Mouse (Mus musculus) right cerebral cortex, adult 18-20 months (tissue): ENCODE measurements around the gene Gm11564.
"Not testable (repeated sequence)": the region's sequence is repeated elsewhere in the genome, so short reads cannot be mapped to it uniquely, and the experiment has no call there.

ENCODE experiments used
- DNase-seq: peaks from one replicate; pipeline ENCODE4 v3.0.0; 2022; ENCODE audit warnings: mixed read lengths

Gene Gm11564

GRCm38 (mm10) chr11:99815566-99815965 lies at the start of gene Gm11564:
TSS of gene Gm11564 (minus strand) at chr11:99815666.
- not testable (repeated sequence) for DNase-seq

DNA sequence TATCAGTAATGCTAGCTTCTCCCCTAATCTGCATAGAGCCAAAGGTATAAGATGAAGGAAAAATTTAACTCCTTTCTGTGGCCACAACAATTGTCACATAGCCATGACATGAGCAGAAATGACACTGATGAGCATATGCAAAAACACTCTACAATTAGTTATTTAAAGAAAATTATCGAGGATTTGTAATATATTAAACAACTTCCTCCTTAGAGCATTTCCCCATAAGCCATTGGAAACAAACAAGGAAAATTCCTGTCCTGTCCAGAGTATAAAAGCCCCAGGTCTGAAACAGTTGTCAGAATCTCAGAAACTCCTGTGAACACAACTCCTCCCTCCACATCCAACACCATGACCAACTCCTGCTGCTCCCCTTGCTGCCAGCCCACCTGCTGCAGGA lies 48.7 kb upstream of the Gm11564 start, which contains the start of gene Gm11559:
TSS of gene Gm11559 (plus strand) at position 301 of the 400 bp plus-strand sequence.
- not testable (repeated sequence) for DNase-seq

DNA sequence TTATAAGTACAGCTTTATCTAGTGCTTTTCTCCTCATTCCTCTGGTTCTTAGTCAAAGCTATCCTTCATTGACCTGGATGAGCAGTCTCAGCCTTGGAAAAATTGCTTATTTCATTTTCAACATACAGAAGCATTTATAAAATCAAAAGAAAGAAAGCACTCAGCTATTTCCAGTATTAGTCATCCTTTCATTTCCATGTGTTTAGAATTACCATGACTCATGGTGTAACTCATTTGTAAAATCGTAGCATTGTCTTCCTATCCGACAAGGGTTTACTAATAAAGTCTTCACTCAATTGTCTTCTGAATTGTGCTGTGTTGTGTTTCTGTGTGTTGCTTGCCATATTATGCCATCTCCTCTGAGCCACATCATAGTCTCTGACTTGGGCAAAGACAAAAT lies 43.3 kb upstream of the Gm11564 start:
- no peak for DNase-seq

DNA sequence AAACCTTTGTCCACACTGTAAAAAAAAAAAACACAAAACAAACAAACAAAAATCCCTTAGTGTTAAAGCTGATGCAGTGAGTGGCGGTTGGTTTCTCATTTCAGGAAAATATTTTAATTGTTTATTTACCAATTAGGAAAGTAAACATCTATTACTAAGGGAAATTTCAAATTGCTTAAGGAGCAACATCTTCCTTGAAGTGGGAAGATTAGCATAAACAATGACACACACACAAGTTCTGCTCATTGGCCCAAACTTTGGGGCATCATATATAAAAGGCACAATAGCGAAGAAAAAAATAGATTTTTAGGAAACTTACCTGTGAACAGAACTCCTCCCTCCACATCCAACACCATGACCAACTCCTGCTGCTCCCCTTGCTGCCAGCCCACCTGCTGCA lies 42.2 kb upstream of the Gm11564 start, which contains the start of gene Gm11568:
TSS of gene Gm11568 (plus strand) at position 301 of the 400 bp plus-strand sequence.
- no peak for DNase-seq

GRCm38 (mm10) chr11:99854121-99854520 lies 38.7 kb upstream of the Gm11564 start:
- DNase-seq, result no peak

GRCm38 (mm10) chr11:99851508-99851907 lies 36.0 kb upstream of the Gm11564 start, which contains the start of gene Krtap4-16:
TSS of gene Krtap4-16 (minus strand) at chr11:99851608.
- no peak for DNase-seq

DNA sequence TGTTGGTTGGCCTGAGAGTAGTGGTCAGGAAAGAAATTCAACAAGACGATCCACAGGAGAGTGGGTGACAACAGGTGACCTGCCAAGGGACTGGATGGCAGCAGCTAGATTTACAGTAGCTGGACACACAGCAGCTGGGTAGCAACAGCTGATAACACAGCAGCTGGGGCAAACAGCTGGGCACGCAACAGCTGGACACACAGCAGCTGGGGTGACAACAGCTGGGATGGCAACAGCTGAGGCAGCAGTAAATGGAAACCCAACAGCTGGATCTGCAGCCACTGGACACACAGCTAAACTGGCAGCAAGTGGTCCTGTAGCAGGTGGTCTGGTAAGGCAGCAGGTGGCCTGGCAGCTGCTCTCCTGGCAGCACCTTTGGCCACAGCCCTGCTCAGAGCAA lies 31.3 kb upstream of the Gm11564 start:
- no peak for DNase-seq

GRCm38 (mm10) chr11:99842185-99842584 lies 26.7 kb upstream of the Gm11564 start:
- DNase-seq, result no peak

- DNase-seq, result no peak
Observed at GRCm38 (mm10) chr11:99837966-99838365, 22.5 kb upstream of the Gm11564 start, which contains the start of gene 2300003K06Rik. TSS of gene 2300003K06Rik (minus strand) at chr11:99838066.

GRCm38 (mm10) chr11:99809792-99810191 lies 5.7 kb downstream of the Gm11564 start, which contains the start of gene Krtap4-13:
TSS of gene Krtap4-13 (minus strand) at chr11:99809892.
- not testable (repeated sequence) for DNase-seq

- not testable (repeated sequence) for DNase-seq
Observed at GRCm38 (mm10) chr11:99804346-99804745, 11.1 kb downstream of the Gm11564 start, which contains the start of gene Gm11554. TSS of gene Gm11554 (minus strand) at chr11:99804446.

DNA sequence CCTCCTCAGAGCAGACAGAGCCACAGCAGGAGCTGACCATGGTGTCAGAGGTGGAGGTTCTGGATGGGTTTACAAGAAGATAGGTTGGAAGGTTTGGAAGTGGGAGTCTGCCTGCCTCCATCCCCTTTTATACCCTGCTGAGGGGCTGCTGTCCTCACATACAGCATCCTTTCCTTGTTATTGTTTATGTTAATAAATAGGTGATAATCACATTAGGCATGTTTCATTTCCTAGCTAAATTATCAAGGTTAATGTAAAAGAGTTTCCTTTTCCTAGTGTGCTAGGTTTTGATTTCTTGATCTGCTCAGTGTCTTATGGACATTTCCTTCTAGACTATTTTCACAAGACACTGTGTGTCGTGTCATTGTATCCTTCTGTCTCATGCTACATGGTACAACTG lies 16.6 kb downstream of the Gm11564 start, which contains the start of gene Gm11569:
TSS of gene Gm11569 (minus strand) at position 101 of the 400 bp plus-strand sequence.
- not testable (repeated sequence) for DNase-seq

DNA sequence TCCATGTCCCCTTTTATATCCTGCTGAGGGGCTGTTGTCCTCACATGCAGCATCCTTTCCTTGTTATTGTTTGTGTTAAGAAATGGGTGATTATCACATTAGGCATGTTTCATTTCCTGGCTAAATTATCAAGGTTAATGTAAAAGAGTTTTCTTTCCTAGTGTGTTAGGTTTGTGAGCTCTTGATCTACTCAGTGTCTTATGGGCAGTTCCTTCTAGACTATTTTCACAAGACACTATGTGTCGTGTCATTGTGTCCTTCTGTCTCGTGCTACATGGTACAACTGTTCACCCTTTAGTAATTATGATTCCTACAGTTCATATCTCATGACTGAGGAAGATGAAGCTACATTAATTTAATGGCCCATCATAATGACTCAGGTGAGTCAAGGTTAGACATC lies 22.1 kb downstream of the Gm11564 start, which contains the start of gene Gm11596:
TSS of gene Gm11596 (minus strand) at position 101 of the 400 bp plus-strand sequence.
- no peak for DNase-seq

DNA sequence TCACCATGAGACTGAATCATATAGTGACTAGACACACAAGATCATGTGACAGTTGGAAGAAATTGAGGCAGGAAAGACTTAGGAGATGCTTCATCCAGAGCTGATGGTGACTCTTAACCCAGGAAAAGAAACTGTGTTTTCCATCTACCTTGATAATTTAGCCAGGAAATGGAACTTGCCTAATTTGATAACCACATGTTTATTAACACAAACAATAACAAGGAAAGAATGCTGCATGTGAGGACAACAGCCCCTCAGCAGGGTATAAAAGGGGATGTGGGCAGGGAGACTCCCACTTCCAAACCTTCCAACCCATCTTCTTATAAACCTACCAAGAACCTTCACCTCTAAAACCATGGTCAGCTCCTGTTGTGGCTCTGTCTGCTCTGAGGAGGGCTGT lies 30.6 kb downstream of the Gm11564 start, which contains the start of gene Krtap4-9:
TSS of gene Krtap4-9 (plus strand) at position 301 of the 400 bp plus-strand sequence.
- DNase-seq, result not testable (repeated sequence)

- no peak for DNase-seq
Observed at GRCm38 (mm10) chr11:99780604-99781003, 34.9 kb downstream of the Gm11564 start, which contains the start of gene Krtap4-8. TSS of gene Krtap4-8 (minus strand) at chr11:99780704.

GRCm38 (mm10) chr11:99778401-99778800 lies 37.1 kb downstream of the Gm11564 start:
- DNase-seq, result no peak

GRCm38 (mm10) chr11:99772813-99773212 lies 42.7 kb downstream of the Gm11564 start, which contains the start of gene Gm11595:
TSS of gene Gm11595 (minus strand) at chr11:99772913.
- DNase-seq, result not testable (repeated sequence)

GRCm38 (mm10) chr11:99768410-99768809 lies 47.1 kb downstream of the Gm11564 start:
- no peak for DNase-seq
